Mouse (Mus musculus): ENCODE data around the gene Iqschfp.

GRCm38 (mm10) chr3:68375100-68375508 lies 483.1 kb downstream of the Iqschfp start:
- TF ChIP-seq POLR2A (IDR thresholded peaks at IDR 0.05; ENCODE audit: insufficient read depth, low read depth, low read length) = no peak
- no peak for TF ChIP-seq CTCF (IDR thresholded peaks at IDR 0.05; ENCODE audit: insufficient read depth, low read depth, low read length)
